Mouse (Mus musculus) ES-Bruce4 (cell line): Measurements from ENCODE around the gene Sprr2i.

Experiments
- CTCF ChIP-seq: IDR thresholded peaks from one replicate; pipeline ENCODE4 v1.8.1; 2011; ENCODE audit warnings: low read depth, low read length
- EP300 ChIP-seq: IDR thresholded peaks from 2 replicates; pipeline ENCODE4 v1.6.1; 2011; ENCODE audit warnings: low read depth, low read length; ENCODE audit not compliant: insufficient read depth

- no peak for TF ChIP-seq CTCF
- no peak for TF ChIP-seq EP300
Observed at GRCm38 (mm10) chr3:92417782-92418181, 10.0 kb downstream of the Sprr2i start, which contains the start of gene Sprr2j-ps.
